Mouse (Mus musculus) hematopoietic stem cell, adult 5-6 weeks (primary cell): Measurements from ENCODE around the gene Pm20d2. TPM values are rescaled to one million over a fixed set of nuclear protein-coding genes. Genes with fewer than 3 reads are reported as not detected.
A peak's percentile ranks its signal among the peaks of the same experiment; 100 is the strongest.

Experiments
- ATAC-seq, 2 experiments: fragments of 125-278 bp in 1 of 2; replicated peaks in 1 of 2; 2 replicates each; pipeline ENCODE4 v1.8.0; 2016 to 2017; ENCODE audit warnings: inconsistent platforms in 2 of 2, mild to moderate bottlenecking in 2 of 2, moderate number of reproducible peaks in 2 of 2, low read depth in 1 of 2, moderate TSS enrichment in 1 of 2; ENCODE audit not compliant: low FRiP score in 2 of 2, poor library complexity in 2 of 2, severe bottlenecking in 2 of 2, insufficient read depth in 1 of 2, low TSS enrichment in 1 of 2
- total RNA-seq: library from RNA; stranded (forward); fragments of 172-1452, 232-1000 nt; gene quantifications from 2 replicates; pipeline ENCODE4 v1.2.3, GENCODE M21; 2017

The Pm20d2 gene
- total RNA-seq, 1 experiment from 2014 or later, result 1.9 TPM

GRCm38 (mm10) chr4:33146679-33147291 lies 42.8 kb downstream of the Pm20d2 start:
- peak; percentile 60 to 61 for ATAC-seq

GRCm38 (mm10) chr4:33132221-33132620 lies 57.3 kb downstream of the Pm20d2 start, which contains the start of gene Gabrr1:
Gene Gabrr1 (plus strand): TSS chr4:33132521.
- no peak for ATAC-seq

GRCm38 (mm10) chr4:33125409-33126084 lies 64.0 kb downstream of the Pm20d2 start:
- no peak for ATAC-seq

- ATAC-seq, result peak; percentile 89 to 98
These were observed 65.0 kb downstream of the Pm20d2 start for GRCm38 (mm10) chr4:33124493-33124892.

Other genes starting within 250 kb of the Pm20d2 start
- 2.8 and 5.0 TPM in 2 replicates for gene Ankrd6, start 238.9 kb downstream of the Pm20d2 start, total RNA-seq
- gene Rragd, start 206.7 kb downstream of the Pm20d2 start, total RNA-seq, result 0.35 and 0.56 TPM in 2 replicates
- gene Ube2j1, start 158.3 kb downstream of the Pm20d2 start, total RNA-seq, result 53.3 and 58.7 TPM in 2 replicates
- not detected in 2 replicates for gene Gabrr2, start 126.7 kb downstream of the Pm20d2 start, total RNA-seq
- gene Gabrr1, start 57.2 kb downstream of the Pm20d2 start, total RNA-seq, result not detected in 2 replicates
- gene Srsf12, start 19.3 kb upstream of the Pm20d2 start, total RNA-seq, result 0.25 and 0.89 TPM in 2 replicates
- 345 and 386 TPM in 2 replicates for gene Pnrc1, start 100.4 kb upstream of the Pm20d2 start, total RNA-seq
- gene Rngtt, start 120.6 kb upstream of the Pm20d2 start, total RNA-seq, result 44.5 and 54.0 TPM in 2 replicates